In the genomic region with DNA sequence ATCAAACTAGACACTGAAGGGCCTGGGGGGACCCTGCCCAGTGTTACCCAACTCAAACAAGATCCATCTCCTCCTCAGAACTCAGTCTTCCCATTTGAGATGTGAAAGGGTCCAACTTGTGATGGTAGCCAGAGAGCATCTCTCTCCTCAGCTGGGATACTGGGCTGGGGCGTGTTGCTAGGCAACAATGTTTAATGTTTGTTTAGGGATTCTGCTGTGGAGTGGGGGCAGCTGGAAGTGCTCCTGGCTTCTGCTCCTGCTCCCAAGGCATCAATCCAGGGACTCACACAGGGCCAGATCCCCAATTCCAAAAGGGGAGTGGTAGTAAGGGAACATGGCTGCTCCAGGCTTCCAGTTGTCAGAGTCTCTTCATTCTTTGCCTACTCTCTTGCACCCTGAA, we compare ENCODE assay signal across 10 mouse cellular contexts.
DNase-seq lines count a peak whose midpoint lies in the region; ATAC-seq lines count a peak whose summit lies in the region.
"Had no signal": no experiment of that assay in that cellular context is flagged by ENCODE, and none has a peak within 500 bp of the region (broad histone marks: within the 10 kb centered on the region; RNA-seq: fewer than 3 reads in every experiment).

No protein-coding gene starts in this region.

- no peak overlapping the region for H3K9ac ChIP-seq in heart, embryonic 11.5 days (ENCODE audit: low read depth, low read length)
- H3K9ac ChIP-seq: hindbrain, embryonic 15.5 days had no signal

- no peak for ATAC-seq in heart, embryonic 11.5 days (replicated peaks; ENCODE audit: insufficient number of reproducible peaks, low FRiP score, low TSS enrichment)
- no peak for ATAC-seq in megakaryocyte-erythroid progenitor cell, adult 5-6 weeks (replicated peaks; ENCODE audit: low FRiP score, low TSS enrichment, poor library complexity, severe bottlenecking)

- no peak overlapping the region for H3K4me3 ChIP-seq in heart, embryonic 11.5 days (ENCODE audit: low read depth, low read length)
- H3K4me3 ChIP-seq: hindbrain, embryonic 15.5 days; midbrain, embryonic 10.5 days had no signal

- H3K4me2 ChIP-seq in heart, embryonic 11.5 days: no peak overlapping the region
- H3K4me2 ChIP-seq: hindbrain, embryonic 15.5 days had no signal

- H3K27ac ChIP-seq in heart, embryonic 11.5 days (ENCODE audit: low read depth, low read length): no peak overlapping the region
- H3K27ac ChIP-seq: hindbrain, embryonic 15.5 days; midbrain, embryonic 10.5 days had no signal

- intact Hi-C loops in heart, postnatal 10 days (cut with DNase I): no loop called here

- peaks cover 13% of the 10 kb centered on the region for H3K27me3 ChIP-seq in heart, embryonic 11.5 days (ENCODE audit: control insufficient read depth, insufficient read depth, low read length)
- H3K27me3 ChIP-seq: hindbrain, embryonic 15.5 days had no signal

- no peaks in the 10 kb centered on the region for H3K36me3 ChIP-seq in heart, embryonic 11.5 days (ENCODE audit: control insufficient read depth, insufficient read depth, low read length)
- H3K36me3 ChIP-seq: hindbrain, embryonic 15.5 days; midbrain, embryonic 10.5 days had no signal

- H3K4me1 ChIP-seq in heart, embryonic 11.5 days (ENCODE audit: control insufficient read depth, insufficient read depth, low read length): no peaks in the 10 kb centered on the region
- H3K4me1 ChIP-seq: hindbrain, embryonic 15.5 days had no signal

- peaks cover 3% of the 10 kb centered on the region; the same call in 1 of the 2 replicates for H3K9me3 ChIP-seq in heart, embryonic 11.5 days (replicated peaks; ENCODE audit: control insufficient read depth, low read length)
- H3K9me3 ChIP-seq: hindbrain, embryonic 15.5 days had no signal

- DNase-seq in heart, adult 18-20 months: peak; percentile 53 to 65
- DNase-seq in ovary, postnatal 14 days (ENCODE audit: low spot score): peak; percentile 11
- DNase-seq in ovary, postnatal 10 days (ENCODE audit: low spot score): no peak
- peak; percentile 71 to 76 for DNase-seq in heart, postnatal 10 days
- peak; percentile 74 for DNase-seq in skeletal muscle tissue, adult 2 months (ENCODE audit: low read depth, low spot score)
- DNase-seq in B cell, adult 2 months: no peak

- WGBS in heart, embryonic 11.5 days (ENCODE audit: insufficient replicate concordance): 62% methylated on average over 1 of the region's 1 CpGs

Comparison
In these comparisons a context has a peak if more than half of its experiments do, and no peak if none do; other contexts are left out.
1. DNase-seq: peak in heart, adult 18-20 months (2 of 2), ovary, postnatal 14 days (single experiment), heart, postnatal 10 days (2 of 2) and skeletal muscle tissue, adult 2 months (single experiment); none in ovary, postnatal 10 days (single experiment) and B cell, adult 2 months (0 of 2).